Mouse (Mus musculus): ENCODE data around the gene Slc47a2. TPM values are rescaled to one million over a fixed set of nuclear protein-coding genes. Genes with fewer than 3 reads are reported as not detected.

Gene Slc47a2
- polyA plus RNA-seq, 1 experiment from 2014 or later: 0.03 TPM

DNA sequence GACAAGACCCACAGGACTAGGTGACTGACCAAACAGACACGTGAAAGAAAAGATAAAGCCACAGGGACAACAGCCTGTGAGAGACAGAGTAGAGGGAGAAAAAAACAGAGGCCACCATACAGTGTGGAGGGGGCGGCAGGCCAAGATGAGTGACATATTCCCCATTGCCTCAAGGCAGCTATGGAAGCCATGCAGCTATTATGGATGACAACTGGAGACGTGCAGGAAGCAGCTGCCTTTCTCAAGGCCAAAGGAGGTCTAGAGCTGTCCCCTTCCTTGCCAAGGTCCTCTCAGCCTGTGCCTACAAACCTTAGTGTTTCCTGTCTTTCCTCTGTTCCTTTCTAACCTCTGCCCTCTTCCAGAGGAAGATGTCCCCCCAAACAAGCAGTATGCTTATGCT is 23.3 kb upstream of the Slc47a2 start:
- no peaks in the 10 kb centered on the region for H3K9me3 ChIP-seq (replicated peaks)
- no peak overlapping the region for H3K4me3 ChIP-seq (replicated peaks)
- H3K36me3 ChIP-seq (replicated peaks): no peaks in the 10 kb centered on the region
- H3K27ac ChIP-seq (replicated peaks): no peak overlapping the region
- no peaks in the 10 kb centered on the region for H3K27me3 ChIP-seq
- 47% methylated on average over 3 of the region's 3 CpGs for WGBS (ENCODE audit: insufficient replicate concordance)
- no peak for ATAC-seq (ENCODE audit: insufficient read depth)
- H3K4me1 ChIP-seq (replicated peaks): no peaks in the 10 kb centered on the region
- no peak overlapping the region for H3K4me2 ChIP-seq
- H3K9ac ChIP-seq: no peak overlapping the region

DNA sequence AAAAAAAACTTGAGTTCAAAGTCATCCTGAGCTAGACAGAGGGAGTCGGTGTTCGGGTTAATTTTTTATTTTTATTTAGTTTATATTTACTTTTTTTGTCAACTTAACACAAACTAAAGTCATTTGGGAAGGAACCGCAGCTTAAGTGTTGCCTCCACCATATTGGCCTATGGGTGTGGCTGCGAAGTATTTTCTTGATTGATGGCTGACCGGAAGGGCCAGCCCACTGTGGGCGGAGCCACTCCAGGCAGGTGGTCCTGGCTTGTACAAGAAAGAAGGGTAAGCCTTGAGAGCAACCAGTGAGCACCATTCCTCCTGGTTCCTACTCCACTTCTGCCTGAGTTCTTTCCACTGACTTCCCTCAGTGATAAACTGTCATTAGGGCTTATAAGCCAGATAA is 21.4 kb upstream of the Slc47a2 start:
- H3K4me1 ChIP-seq (replicated peaks): no peaks in the 10 kb centered on the region
- H3K36me3 ChIP-seq (replicated peaks): no peaks in the 10 kb centered on the region
- no peak overlapping the region for H3K4me2 ChIP-seq
- H3K9me3 ChIP-seq (replicated peaks): no peaks in the 10 kb centered on the region
- no peak overlapping the region for H3K4me3 ChIP-seq (replicated peaks)
- no peak overlapping the region for H3K27ac ChIP-seq (replicated peaks)
- 70% methylated on average over 6 of the region's 6 CpGs for WGBS (ENCODE audit: insufficient replicate concordance)
- no peak overlapping the region for H3K9ac ChIP-seq
- ATAC-seq (ENCODE audit: insufficient read depth): no peak
- no peaks in the 10 kb centered on the region for H3K27me3 ChIP-seq

DNA sequence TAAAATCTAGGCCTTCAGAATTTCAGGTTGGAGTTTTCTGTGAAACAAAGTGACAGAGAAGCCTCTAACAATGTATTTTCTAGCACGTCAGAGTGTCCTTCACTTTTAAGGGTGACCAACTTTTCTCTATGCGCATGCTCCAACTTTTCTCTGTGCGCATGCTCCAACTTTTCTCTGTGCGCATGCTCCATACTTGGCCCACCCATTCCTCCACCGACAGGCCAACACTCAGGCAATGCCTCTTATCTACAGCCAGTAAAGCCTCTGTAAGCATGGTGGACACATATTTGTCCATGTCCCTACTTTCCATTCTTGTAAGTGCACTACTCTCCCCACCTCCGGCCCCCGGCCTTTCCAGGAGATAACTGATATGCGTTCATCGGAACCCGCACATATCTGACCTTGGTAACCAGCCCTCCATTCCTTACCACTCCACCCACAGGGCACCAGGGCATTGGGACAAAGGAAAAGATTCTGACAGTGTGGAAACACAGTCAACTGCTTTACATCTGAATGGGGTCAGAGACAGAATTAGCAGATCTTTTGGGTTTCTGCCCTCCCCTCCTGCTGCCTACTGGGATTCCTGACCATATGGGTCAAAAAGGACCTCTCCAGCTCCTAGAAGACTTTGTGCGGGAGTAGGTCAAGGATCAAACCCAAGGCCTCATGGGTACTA is 19.0 kb upstream of the Slc47a2 start:
- Histone ChIP-seq H3K27me3 (no peaks in the 10 kb centered on the region), H3K4me2 (no peak overlapping the region), H3K27ac (replicated peaks) (no peak overlapping the region), H3K9me3 (replicated peaks) (no peaks in the 10 kb centered on the region), H3K36me3 (replicated peaks) (no peaks in the 10 kb centered on the region), H3K4me1 (replicated peaks) (no peaks in the 10 kb centered on the region), H3K9ac (no peak overlapping the region), H3K4me3 (replicated peaks) (no peak overlapping the region)
- no peak for ATAC-seq (ENCODE audit: insufficient read depth)
- 73% methylated on average over 11 of the region's 11 CpGs for WGBS (ENCODE audit: insufficient replicate concordance)

DNA sequence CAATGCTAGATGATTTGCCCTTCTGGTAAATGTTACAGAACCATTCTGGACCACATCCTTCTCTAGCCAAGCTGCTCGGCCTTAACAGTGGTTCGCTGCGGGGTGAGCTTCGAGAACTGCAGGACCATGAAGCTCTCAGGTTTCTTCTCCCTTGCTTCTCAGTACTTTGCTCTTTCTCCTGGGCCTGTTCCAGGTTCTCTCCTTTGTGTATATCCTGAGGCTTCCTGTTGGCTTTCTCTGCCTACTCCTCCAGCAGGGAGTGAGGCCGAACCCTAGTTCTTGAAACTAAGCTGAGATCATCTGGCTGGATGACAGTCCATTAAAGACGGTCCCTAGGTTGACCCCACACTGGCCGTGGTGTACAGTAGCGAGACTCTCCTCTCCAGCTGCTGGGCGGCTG is 13.9 kb upstream of the Slc47a2 start:
- H3K4me3 ChIP-seq (replicated peaks): no peak overlapping the region
- peaks cover 9% of the 10 kb centered on the region; the same call in 1 of the 2 replicates for H3K4me1 ChIP-seq (replicated peaks)
- WGBS (ENCODE audit: insufficient replicate concordance): 76% methylated on average over 9 of the region's 9 CpGs
- no peak overlapping the region for H3K9ac ChIP-seq
- no peaks in the 10 kb centered on the region for H3K9me3 ChIP-seq (replicated peaks)
- no peak overlapping the region for H3K27ac ChIP-seq (replicated peaks)
- no peaks in the 10 kb centered on the region for H3K27me3 ChIP-seq
- H3K36me3 ChIP-seq (replicated peaks): no peaks in the 10 kb centered on the region
- no peak overlapping the region for H3K4me2 ChIP-seq
- ATAC-seq (ENCODE audit: insufficient read depth): no peak

DNA sequence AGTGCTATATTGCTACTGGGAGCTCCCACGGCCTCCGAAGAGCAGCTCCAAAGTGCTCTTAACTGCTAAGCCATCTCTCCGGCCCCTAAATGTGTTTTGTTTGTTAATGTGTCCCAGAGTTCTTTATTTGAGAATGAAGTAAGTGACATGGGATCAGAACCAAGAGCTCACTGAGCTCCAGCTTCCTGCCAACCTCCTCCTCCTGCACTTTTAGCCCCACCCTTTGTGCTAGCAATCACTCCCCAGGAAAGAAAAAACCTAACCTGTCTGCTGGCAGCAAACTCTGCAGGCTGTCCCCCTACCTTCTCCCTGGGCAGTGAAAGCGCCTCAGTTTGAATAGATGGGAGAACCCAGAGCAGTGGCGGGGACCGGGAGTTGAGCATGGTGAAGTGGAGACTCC is 13.5 kb upstream of the Slc47a2 start:
- no peak overlapping the region for H3K9ac ChIP-seq

DNA sequence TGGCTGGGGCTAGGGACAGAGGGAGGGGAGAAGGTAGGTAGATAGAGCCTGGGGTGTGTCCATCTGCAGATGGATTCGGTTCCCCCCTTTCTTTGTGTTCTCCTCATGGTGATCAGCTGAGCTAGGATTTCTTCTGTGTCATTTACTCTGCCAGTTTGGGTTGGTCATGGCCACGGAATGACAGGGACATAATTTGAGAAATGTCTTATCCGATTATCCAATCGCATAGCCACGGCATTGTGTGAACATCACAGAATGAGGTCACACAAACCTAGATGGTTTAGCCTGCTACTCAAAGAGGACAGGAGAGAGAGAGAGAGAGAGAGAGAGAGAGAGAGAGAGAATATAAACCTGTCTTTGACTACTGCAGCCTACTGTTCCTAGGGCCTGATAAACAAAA is 12.7 kb upstream of the Slc47a2 start:
- no peaks in the 10 kb centered on the region for H3K36me3 ChIP-seq (replicated peaks)
- H3K9ac ChIP-seq: no peak overlapping the region
- H3K4me3 ChIP-seq (replicated peaks): no peak overlapping the region
- no peak for ATAC-seq (ENCODE audit: insufficient read depth)
- no peak overlapping the region for H3K4me2 ChIP-seq
- no peak overlapping the region for H3K27ac ChIP-seq (replicated peaks)
- H3K27me3 ChIP-seq: no peaks in the 10 kb centered on the region
- peaks cover 9% of the 10 kb centered on the region; the same call in 1 of the 2 replicates for H3K4me1 ChIP-seq (replicated peaks)
- WGBS (ENCODE audit: insufficient replicate concordance): 65% methylated on average over 5 of the region's 5 CpGs
- no peaks in the 10 kb centered on the region for H3K9me3 ChIP-seq (replicated peaks)

More for the DNA sequence above, 13.5 kb upstream of the Slc47a2 start:
- whole genome bisulfite sequencing (ENCODE audit: insufficient replicate concordance): 62% methylated on average over 6 of the region's 6 CpGs
- H3K4me2 ChIP-seq: no peak overlapping the region
- H3K4me1 ChIP-seq (replicated peaks): peaks cover 9% of the 10 kb centered on the region; the same call in 1 of the 2 replicates
- H3K4me3 ChIP-seq (replicated peaks): no peak overlapping the region
- no peak overlapping the region for H3K27ac ChIP-seq (replicated peaks)
- H3K27me3 ChIP-seq: no peaks in the 10 kb centered on the region
- ATAC-seq (ENCODE audit: insufficient read depth): no peak
- no peaks in the 10 kb centered on the region for H3K9me3 ChIP-seq (replicated peaks)
- no peaks in the 10 kb centered on the region for H3K36me3 ChIP-seq (replicated peaks)

DNA sequence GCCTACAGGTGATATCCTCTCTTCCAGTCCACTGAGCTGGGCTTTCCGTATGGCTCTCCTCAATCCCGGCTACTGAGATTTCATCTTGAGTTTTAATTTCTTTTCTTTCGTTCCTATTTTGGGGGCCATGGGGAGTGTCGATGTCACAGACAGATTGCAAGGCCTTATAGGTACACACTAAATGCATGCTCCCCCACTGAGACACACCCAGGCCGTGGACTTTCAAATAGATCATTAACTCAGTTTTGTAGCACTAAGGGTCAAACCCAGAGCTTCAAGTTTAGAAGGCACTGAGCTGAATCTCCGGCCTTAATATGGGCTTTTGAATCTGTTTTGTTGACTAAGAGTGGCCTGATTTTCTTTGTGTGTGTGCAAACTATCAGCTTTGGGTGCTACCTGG is 11.7 kb upstream of the Slc47a2 start:
- no peak overlapping the region for H3K27ac ChIP-seq (replicated peaks)
- H3K4me1 ChIP-seq (replicated peaks): peaks cover 9% of the 10 kb centered on the region; the same call in 1 of the 2 replicates
- no peak overlapping the region for H3K9ac ChIP-seq
- ATAC-seq (ENCODE audit: insufficient read depth): no peak
- 54% methylated on average over 6 of the region's 6 CpGs for WGBS (ENCODE audit: insufficient replicate concordance)
- H3K4me3 ChIP-seq (replicated peaks): no peak overlapping the region
- H3K9me3 ChIP-seq (replicated peaks): no peaks in the 10 kb centered on the region
- H3K4me2 ChIP-seq: no peak overlapping the region
- H3K27me3 ChIP-seq: no peaks in the 10 kb centered on the region
- no peaks in the 10 kb centered on the region for H3K36me3 ChIP-seq (replicated peaks)

DNA sequence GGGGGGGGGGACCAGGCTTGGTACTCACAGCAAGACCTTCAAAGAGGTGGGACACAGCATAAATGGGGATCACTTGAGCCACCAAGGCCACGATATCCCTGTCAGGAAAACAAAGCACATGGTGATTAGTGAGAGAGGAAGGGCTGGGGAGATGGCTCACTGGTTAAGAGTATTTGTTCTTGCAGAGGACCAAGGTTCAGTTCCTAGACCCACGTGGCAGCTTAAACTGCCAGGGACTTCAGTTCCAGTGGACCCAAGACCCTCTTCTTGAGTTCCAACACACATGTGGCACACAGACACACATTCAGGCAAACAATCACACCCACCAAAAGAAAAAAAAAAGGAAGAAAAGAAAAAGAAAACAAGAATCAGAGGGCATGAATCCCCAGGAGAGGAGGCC is 10.4 kb upstream of the Slc47a2 start:
- Histone ChIP-seq H3K27me3 (peaks cover 7% of the 10 kb centered on the region), H3K9me3 (replicated peaks) (no peaks in the 10 kb centered on the region), H3K27ac (replicated peaks) (no peak overlapping the region), H3K9ac (no peak overlapping the region), H3K4me2 (no peak overlapping the region), H3K4me1 (replicated peaks) (peaks cover 9% of the 10 kb centered on the region; the same call in 1 of the 2 replicates), H3K36me3 (replicated peaks) (no peaks in the 10 kb centered on the region), H3K4me3 (replicated peaks) (no peak overlapping the region)
- ATAC-seq (ENCODE audit: insufficient read depth): no peak
- WGBS (ENCODE audit: insufficient replicate concordance): 48% methylated on average over 2 of the region's 2 CpGs

DNA sequence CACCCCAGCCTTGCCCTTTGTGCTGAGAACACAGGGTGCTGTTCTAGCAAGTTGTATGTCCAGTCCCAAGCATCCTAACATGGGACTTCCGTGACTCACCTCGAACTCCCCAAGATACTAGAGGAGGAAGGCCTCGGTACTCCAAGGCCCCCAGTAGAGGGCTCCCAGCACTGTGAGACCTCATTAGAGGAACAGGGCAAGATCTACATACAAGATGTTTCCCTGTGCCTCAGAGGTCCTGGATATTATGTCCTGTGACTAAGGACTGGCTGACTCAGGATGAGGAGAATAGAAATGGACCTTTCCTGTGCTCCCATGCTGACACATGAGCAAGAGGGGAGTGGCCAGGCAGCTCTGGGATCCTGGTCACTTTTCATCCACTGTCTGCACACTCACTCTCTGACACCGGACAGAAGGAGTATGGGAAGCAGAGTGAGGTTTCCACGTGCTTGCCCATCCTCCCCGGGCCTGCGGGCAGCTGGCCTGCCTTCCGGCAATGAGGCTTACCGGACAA is 9.5 kb upstream of the Slc47a2 start:
- Histone ChIP-seq H3K4me2 (no peak overlapping the region), H3K27ac (replicated peaks) (no peak overlapping the region), H3K9me3 (replicated peaks) (no peaks in the 10 kb centered on the region), H3K4me3 (replicated peaks) (no peak overlapping the region), H3K9ac (no peak overlapping the region), H3K4me1 (replicated peaks) (peaks cover 9% of the 10 kb centered on the region; the same call in 1 of the 2 replicates), H3K27me3 (peaks cover 15% of the 10 kb centered on the region), H3K36me3 (replicated peaks) (no peaks in the 10 kb centered on the region)
- ATAC-seq (ENCODE audit: insufficient read depth): no peak
- WGBS (ENCODE audit: insufficient replicate concordance): 55% methylated on average over 9 of the region's 9 CpGs

DNA sequence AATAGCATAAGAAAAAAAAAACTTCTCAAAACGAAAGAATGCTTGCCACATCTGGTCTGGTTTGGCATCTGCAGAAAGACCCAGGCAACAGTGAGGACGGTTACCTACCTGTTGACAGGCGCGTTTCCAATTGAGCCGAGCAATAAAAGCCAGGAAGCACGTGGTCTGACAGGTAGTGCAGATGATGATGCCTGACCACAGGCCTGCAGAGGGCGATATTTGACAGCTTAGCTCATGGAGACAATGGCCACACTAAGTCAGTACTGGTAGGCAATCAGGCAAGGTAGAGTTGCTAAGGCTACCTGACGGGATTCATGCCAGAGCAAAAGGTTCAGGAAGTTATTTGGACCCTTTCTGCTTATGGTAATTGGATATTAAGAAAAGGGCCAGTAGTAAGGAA is 6.7 kb upstream of the Slc47a2 start:
- no peak for ATAC-seq (ENCODE audit: insufficient read depth)
- WGBS (ENCODE audit: insufficient replicate concordance): 4% methylated on average over 8 of the region's 8 CpGs
- Histone ChIP-seq H3K36me3 (replicated peaks) (no peaks in the 10 kb centered on the region), H3K9me3 (replicated peaks) (no peaks in the 10 kb centered on the region), H3K4me1 (replicated peaks) (peaks cover 9% of the 10 kb centered on the region; the same call in 1 of the 2 replicates), H3K9ac (no peak overlapping the region), H3K4me3 (replicated peaks) (no peak overlapping the region), H3K27me3 (peaks cover 33% of the 10 kb centered on the region), H3K4me2 (no peak overlapping the region), H3K27ac (replicated peaks) (no peak overlapping the region)

DNA sequence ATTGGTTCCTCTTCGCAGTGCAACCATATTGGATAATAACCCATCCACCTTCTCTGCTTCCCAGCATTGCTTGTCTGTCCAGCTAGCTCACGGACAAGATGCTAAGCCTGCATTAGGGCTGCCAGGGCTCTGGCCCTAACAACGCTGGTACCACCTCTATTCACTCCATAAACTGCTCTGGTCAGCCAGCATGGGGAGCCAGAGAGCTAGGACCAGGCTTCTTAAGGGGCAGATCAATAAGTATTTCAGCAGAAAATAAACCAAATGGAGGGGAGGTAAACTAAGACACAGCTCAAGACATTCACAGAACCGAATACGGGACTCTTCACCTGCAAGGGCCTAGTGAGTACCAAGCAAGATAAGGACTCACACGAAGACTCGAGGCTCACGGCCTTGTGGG is 3.5 kb upstream of the Slc47a2 start:
- H3K9me3 ChIP-seq (replicated peaks): no peaks in the 10 kb centered on the region
- H3K27ac ChIP-seq (replicated peaks): no peak overlapping the region
- ATAC-seq (ENCODE audit: insufficient read depth): no peak
- no peaks in the 10 kb centered on the region for H3K36me3 ChIP-seq (replicated peaks)
- H3K4me2 ChIP-seq: no peak overlapping the region
- peaks cover 65% of the 10 kb centered on the region for H3K27me3 ChIP-seq
- WGBS (ENCODE audit: insufficient replicate concordance): 46% methylated on average over 8 of the region's 8 CpGs
- H3K9ac ChIP-seq: no peak overlapping the region
- H3K4me3 ChIP-seq (replicated peaks): no peak overlapping the region
- H3K4me1 ChIP-seq (replicated peaks): 0 out of 2 replicates have a peak, but pooled peaks cover 5% of the 10 kb centered on the region

DNA sequence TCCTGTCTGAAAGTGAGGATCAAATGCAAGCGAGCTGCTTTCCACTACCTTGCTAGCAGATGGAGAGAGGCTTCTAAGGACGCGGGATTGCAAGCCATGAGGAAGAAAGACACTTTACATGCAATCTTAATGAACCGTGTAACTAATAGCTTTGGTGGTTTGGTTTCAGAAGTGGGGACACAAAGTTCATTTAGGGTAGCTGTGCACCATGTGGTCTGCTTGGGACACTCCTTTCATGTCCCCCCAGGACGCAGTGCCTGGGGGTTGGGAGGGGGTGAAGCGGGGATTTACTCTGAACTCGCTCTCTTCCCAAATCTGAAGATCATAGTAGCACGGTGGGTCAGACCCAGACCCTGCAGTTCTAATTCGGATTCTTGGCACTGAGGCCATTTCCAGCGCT is 689 bp downstream of the Slc47a2 start:
- no peaks in the 10 kb centered on the region for H3K36me3 ChIP-seq (replicated peaks)
- WGBS (ENCODE audit: insufficient replicate concordance): 17% methylated on average over 10 of the region's 10 CpGs
- H3K9ac ChIP-seq: no peak overlapping the region
- no peak overlapping the region for H3K4me3 ChIP-seq (replicated peaks)
- H3K4me2 ChIP-seq: peak overlapping the region; percentile 64
- 0 out of 2 replicates have a peak, but pooled peaks cover 5% of the 10 kb centered on the region for H3K4me1 ChIP-seq (replicated peaks)
- H3K27me3 ChIP-seq: peaks cover 65% of the 10 kb centered on the region
- H3K27ac ChIP-seq (replicated peaks): no peak overlapping the region
- no peak for ATAC-seq (ENCODE audit: insufficient read depth)
- no peaks in the 10 kb centered on the region for H3K9me3 ChIP-seq (replicated peaks)

All from liver, embryonic 15.5 days (tissue).